Mouse (Mus musculus): ENCODE data around the gene Gpr157.

GRCm38 (mm10) chr4:150139090-150139489 lies 51.9 kb downstream of the Gpr157 start:
- no peak for TF ChIP-seq POLR2A (IDR thresholded peaks at IDR 0.05; ENCODE audit: borderline replicate concordance, low read depth, low read length)
- no peak for TF ChIP-seq CTCF (IDR thresholded peaks at IDR 0.05; ENCODE audit: low read depth, low read length)

All from bone marrow macrophage, adult 2 months (primary cell).